Mouse (Mus musculus): ENCODE measurements around the gene Ccl19. TPM values are rescaled to one million over a fixed set of nuclear protein-coding genes. Genes with fewer than 3 reads are reported as not detected.

Gene Ccl19
- not detected for polyA plus RNA-seq (2017; shearing (Covaris generic))

GRCm38 (mm10) chr4:42756477-42756876, at the start of gene Ccl19:
TSS of gene Ccl19 (minus strand) at chr4:42756577.

GRCm38 (mm10) chr4:42773893-42774292, 17.5 kb upstream of the Ccl19 start, which contains the start of gene Ccl21a:
TSS of gene Ccl21a (minus strand) at chr4:42773993.

GRCm38 (mm10) chr4:42735245-42735644, 21.1 kb downstream of the Ccl19 start, which contains the start of gene 4930578G10Rik:
TSS of gene 4930578G10Rik (plus strand) at chr4:42735545.

Other genes starting within 250 kb of the Ccl19 start
- not detected for gene Fam205a2, start 228.4 kb downstream of the Ccl19 start, polyA plus RNA-seq (2017; shearing (Covaris generic))
- not detected for gene Gm10591, start 144.4 kb downstream of the Ccl19 start, polyA plus RNA-seq (2017; shearing (Covaris generic))
- not detected for gene Gm2564, start 126.9 kb downstream of the Ccl19 start, polyA plus RNA-seq (2017; shearing (Covaris generic))
- gene Ccl27b, start 101.3 kb downstream of the Ccl19 start, polyA plus RNA-seq (2017; shearing (Covaris generic)) = not detected
- not detected for gene Il11ra2, start 94.7 kb downstream of the Ccl19 start, polyA plus RNA-seq (2017; shearing (Covaris generic))
- gene 4930578G10Rik, start 21.0 kb downstream of the Ccl19 start, polyA plus RNA-seq (2017; shearing (Covaris generic)) = not detected
- gene Ccl21a, start 17.4 kb upstream of the Ccl19 start, polyA plus RNA-seq (2017; shearing (Covaris generic)) = not detected
- not detected for gene Fam205a1, start 97.3 kb upstream of the Ccl19 start, polyA plus RNA-seq (2017; shearing (Covaris generic))
- not detected for gene Gm12394, start 100.2 kb upstream of the Ccl19 start, polyA plus RNA-seq (2017; shearing (Covaris generic))
- gene Fam205c, start 117.7 kb upstream of the Ccl19 start, polyA plus RNA-seq (2017; shearing (Covaris generic)) = not detected
- gene Phf24, start 160.1 kb upstream of the Ccl19 start, polyA plus RNA-seq (2017; shearing (Covaris generic)) = 0.12 TPM
- gene Dnajb5, start 193.2 kb upstream of the Ccl19 start, polyA plus RNA-seq (2017; shearing (Covaris generic)) = 12.0 TPM
- not detected for gene 1700022I11Rik, start 213.0 kb upstream of the Ccl19 start, polyA plus RNA-seq (2017; shearing (Covaris generic))
- gene Vcp, start 243.9 kb upstream of the Ccl19 start, polyA plus RNA-seq (2017; shearing (Covaris generic)) = 405 TPM